ENCODE assay signal across 7 mouse cellular contexts in the genomic region with DNA sequence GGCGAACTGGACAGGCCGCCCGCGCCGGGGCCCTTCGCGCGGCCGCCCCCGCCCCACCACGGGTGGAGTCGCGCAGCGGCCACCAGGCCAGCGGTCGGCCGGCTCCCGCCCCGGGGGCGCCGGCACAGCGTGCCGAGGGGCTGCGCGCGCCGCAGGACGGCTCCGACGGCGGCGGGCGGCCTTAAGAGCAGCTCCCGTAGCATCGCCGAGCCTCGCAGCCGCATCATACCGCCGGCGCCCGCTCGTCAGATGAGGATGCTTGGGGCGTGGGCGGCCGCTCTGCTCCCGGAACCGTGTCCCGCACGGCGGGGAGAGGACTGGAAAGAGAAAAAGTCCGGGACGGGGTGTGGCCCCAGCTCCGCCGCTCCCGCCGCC. TPM values are rescaled to one million over a fixed set of nuclear protein-coding genes. Genes with fewer than 3 reads are reported as not detected.
DNase-seq lines count a peak whose midpoint lies in the region; ATAC-seq and TF ChIP-seq lines count a peak whose summit lies in the region.

No protein-coding gene starts in this region.

- H3K79me2 ChIP-seq in liver, adult 2 months (ENCODE audit: control insufficient read depth, insufficient read depth, low read length): no peaks in the 10 kb centered on the region

- peak overlapping the region; percentile 97 for H3K4me3 ChIP-seq in liver, adult 2 months (ENCODE audit: insufficient read depth, low read depth, low read length)
- peak overlapping the region; percentile 92 for H3K4me3 ChIP-seq in embryonic facial prominence, embryonic 13.5 days
- peak overlapping the region; percentile 61 for H3K4me3 ChIP-seq in intestine, embryonic 14.5 days (ENCODE audit: low read depth, low read length)
- H3K4me3 ChIP-seq in neural tube, embryonic 13.5 days: peak overlapping the region; percentile 94

- H3K4me1 ChIP-seq in liver, adult 2 months (ENCODE audit: control insufficient read depth, insufficient read depth, low read length): 0 out of 2 replicates have a peak, but pooled peaks cover 4% of the 10 kb centered on the region
- H3K4me1 ChIP-seq in embryonic facial prominence, embryonic 13.5 days: peaks cover 14% of the 10 kb centered on the region; the same call in 1 of the 2 replicates
- H3K4me1 ChIP-seq in intestine, embryonic 14.5 days (replicated peaks; ENCODE audit: control insufficient read depth, insufficient read depth, low read length): peaks cover 12% of the 10 kb centered on the region
- H3K4me1 ChIP-seq in neural tube, embryonic 13.5 days (replicated peaks): peaks cover 21% of the 10 kb centered on the region

- peak overlapping the region; percentile 76 for H3K4me2 ChIP-seq in embryonic facial prominence, embryonic 13.5 days
- H3K4me2 ChIP-seq in intestine, embryonic 14.5 days (ENCODE audit: low read length): peak overlapping the region; percentile 75
- H3K4me2 ChIP-seq in neural tube, embryonic 13.5 days: peak overlapping the region; percentile 65

- ATAC-seq in embryonic facial prominence, embryonic 13.5 days (ENCODE audit: insufficient number of reproducible peaks, insufficient read depth, low FRiP score, low TSS enrichment, low read depth): peak; percentile 77
- peak; percentile 76; the same call in 1 of the 2 replicates for ATAC-seq in intestine, embryonic 14.5 days (replicated peaks; ENCODE audit: low FRiP score, low TSS enrichment, low read depth)
- ATAC-seq in neural tube, embryonic 13.5 days (ENCODE audit: low read depth): peak; percentile 85

- TF ChIP-seq CTCF in liver, adult 2 months (IDR thresholded peaks at IDR 0.05; ENCODE audit: low read depth, low read length): no peak

- no peaks in the 10 kb centered on the region for H3K9me3 ChIP-seq in embryonic facial prominence, embryonic 13.5 days
- no peaks in the 10 kb centered on the region for H3K9me3 ChIP-seq in intestine, embryonic 14.5 days (ENCODE audit: control insufficient read depth, low read length)
- no peaks in the 10 kb centered on the region for H3K9me3 ChIP-seq in neural tube, embryonic 13.5 days

- no peaks in the 10 kb centered on the region for H3K36me3 ChIP-seq in liver, adult 2 months (ENCODE audit: control insufficient read depth, insufficient read depth, low read length)
- H3K36me3 ChIP-seq in embryonic facial prominence, embryonic 13.5 days: no peaks in the 10 kb centered on the region
- no peaks in the 10 kb centered on the region for H3K36me3 ChIP-seq in intestine, embryonic 14.5 days (ENCODE audit: control insufficient read depth, insufficient read depth, low read length)
- no peaks in the 10 kb centered on the region for H3K36me3 ChIP-seq in neural tube, embryonic 13.5 days

- under 1% methylated on average over 53 of the region's 57 CpGs for WGBS in liver, adult 2 months
- 2% methylated on average over 43 of the region's 57 CpGs for whole genome bisulfite sequencing in embryonic facial prominence, embryonic 13.5 days
- under 1% methylated on average over 45 of the region's 57 CpGs for WGBS in intestine, embryonic 14.5 days
- under 1% methylated on average over 55 of the region's 57 CpGs for WGBS in neural tube, embryonic 13.5 days

- no peak for DNase-seq in liver, adult 2 months (ENCODE audit: extremely low read depth, low read depth, low spot score)
- no peak for DNase-seq in liver
- no peak for DNase-seq in intestine, embryonic 14.5 days (ENCODE audit: low spot score)
- no peak for DNase-seq in spleen, adult 18-20 months
- DNase-seq in layer of hippocampus, postnatal 14 days (ENCODE audit: low spot score in 2 of 2): no peak

- H3K27me3 ChIP-seq in liver, adult 2 months (ENCODE audit: control insufficient read depth, insufficient read depth, low read length): peaks cover 5% of the 10 kb centered on the region; the same call in 1 of the 2 replicates
- H3K27me3 ChIP-seq in embryonic facial prominence, embryonic 13.5 days: no peaks in the 10 kb centered on the region
- no peaks in the 10 kb centered on the region for H3K27me3 ChIP-seq in intestine, embryonic 14.5 days (replicated peaks; ENCODE audit: control insufficient read depth, insufficient read depth, low read length)
- peaks cover 2% of the 10 kb centered on the region; the same call in 1 of the 2 replicates for H3K27me3 ChIP-seq in neural tube, embryonic 13.5 days

- H3K9ac ChIP-seq in liver, adult 2 months (ENCODE audit: low read depth, low read length): peak overlapping the region; percentile 92
- peak overlapping the region; percentile 94 for H3K9ac ChIP-seq in embryonic facial prominence, embryonic 13.5 days
- H3K9ac ChIP-seq in intestine, embryonic 14.5 days (ENCODE audit: low read length): peak overlapping the region; percentile 86
- peak overlapping the region; percentile 96 for H3K9ac ChIP-seq in neural tube, embryonic 13.5 days

- no peak for TF ChIP-seq POLR2A in liver, adult 2 months (IDR thresholded peaks at IDR 0.05; ENCODE audit: extremely low read depth, insufficient read depth, low read length)

- H3K27ac ChIP-seq in liver, adult 2 months (replicated peaks; ENCODE audit: insufficient read depth, low read depth, low read length): no peak overlapping the region
- H3K27ac ChIP-seq in embryonic facial prominence, embryonic 13.5 days: peak overlapping the region; percentile 95
- H3K27ac ChIP-seq in intestine, embryonic 14.5 days (ENCODE audit: low read depth): peak overlapping the region; percentile 94
- peak overlapping the region; percentile 97 for H3K27ac ChIP-seq in neural tube, embryonic 13.5 days (replicated peaks)

RNA-seq across cellular contexts. Expression of a gene that starts 0.3 kb away (rescaled TPM):
- total RNA-seq in liver, adult 2 months (2014; rRNA removed): 10.5 and 20.8 TPM in 2 replicates
- 1.0 and 1.2 TPM in 2 replicates for polyA plus RNA-seq in liver, adult 2 months (2012; rRNA removed)
- 21.4 and 27.2 TPM in 2 replicates for polyA plus RNA-seq in embryonic facial prominence, embryonic 13.5 days (2015; fragmentation: Nextera tagmentation; extraction: Ambion mirVana)
- polyA plus RNA-seq in intestine, embryonic 14.5 days (2014; fragmentation: Nextera tagmentation; extraction: Ambion mirVana): 44.1 and 51.9 TPM in 2 replicates
- 29.9 and 32.6 TPM in 2 replicates for polyA plus RNA-seq in neural tube, embryonic 13.5 days (2015; fragmentation: Nextera tagmentation; extraction: Ambion mirVana)
- total RNA-seq in layer of hippocampus, postnatal 14 days (2021): 100 to 1,000 TPM; 353 to 381 TPM

Comparison
In these comparisons a context has a peak if more than half of its experiments do, and no peak if none do; other contexts are left out.
1. RNA of a gene that starts 0.3 kb away (polyA plus RNA-seq): 44.1 to 51.9 TPM in intestine, embryonic 14.5 days, 29.9 to 32.6 TPM in neural tube, embryonic 13.5 days and 21.4 to 27.2 TPM in embryonic facial prominence, embryonic 13.5 days; 1.0 to 1.2 TPM in liver, adult 2 months; every median in the first group is over 10 times any median in the second.
2. Peak in every context shown above with its lines, with median percentiles within 50 percentile points of each other: H3K4me3 ChIP-seq, H3K9ac ChIP-seq, ATAC-seq and H3K4me2 ChIP-seq.